Mouse (Mus musculus) forelimb bud, embryonic 11.5 days (tissue): ENCODE measurements around the gene Gfer.

Source experiments
- DNase-seq: peaks from one replicate; pipeline ENCODE4 v3.0.0-alpha.2; 2012; ENCODE audit warnings: low read depth, low spot score

The Gfer gene

DNA sequence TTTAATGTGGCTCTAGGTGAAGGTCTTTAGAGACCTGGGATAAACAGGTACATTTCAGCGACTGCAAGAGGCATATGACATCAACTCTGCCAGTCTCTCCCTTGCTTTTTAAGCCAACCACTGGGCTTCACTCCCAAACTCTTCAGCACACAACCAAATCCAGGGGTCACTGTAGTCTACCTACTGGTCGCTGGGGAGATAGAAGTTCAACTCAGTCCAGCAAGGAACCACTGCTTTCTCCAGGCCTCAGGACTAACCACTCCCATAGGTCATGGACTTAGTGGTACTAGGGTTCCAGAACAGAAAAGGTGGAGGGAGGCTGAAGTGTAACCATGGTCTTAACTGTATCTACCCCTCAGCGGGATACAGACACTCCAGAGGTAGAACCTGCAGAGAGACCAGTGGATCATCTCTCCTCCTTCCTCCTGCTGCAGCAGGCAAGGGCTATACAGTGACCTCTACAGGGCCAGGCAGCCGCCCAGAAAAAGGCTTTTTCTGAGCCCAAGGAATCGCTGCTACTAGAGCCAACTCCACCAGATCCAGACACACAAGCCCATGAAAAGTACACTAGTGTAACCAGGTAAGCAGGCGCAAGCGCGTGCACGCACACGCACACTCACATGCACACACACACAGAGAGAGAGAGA lies 47.1 kb downstream of the Gfer start:
- no peak for DNase-seq

DNA sequence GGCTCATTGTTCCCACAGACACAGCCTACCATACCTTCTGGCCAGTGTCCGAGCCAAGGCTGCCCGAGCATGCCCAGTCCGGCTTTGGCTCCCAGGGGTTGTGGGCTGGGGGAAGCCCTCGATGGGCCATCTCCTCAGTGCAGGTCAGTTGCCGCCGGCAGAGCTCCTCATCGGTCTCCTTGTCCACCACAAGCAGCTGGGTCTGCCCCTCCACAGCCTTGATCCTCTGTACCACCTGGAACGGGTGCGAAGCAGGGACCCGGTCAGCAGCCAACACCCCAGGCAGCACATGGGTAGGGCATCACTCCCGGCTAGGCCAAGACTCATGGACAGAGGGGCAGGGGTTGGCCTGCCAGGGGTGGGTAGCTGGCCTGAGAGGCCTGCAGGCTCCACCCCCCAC lies 48.5 kb downstream of the Gfer start:
- DNase-seq, result no peak

DNA sequence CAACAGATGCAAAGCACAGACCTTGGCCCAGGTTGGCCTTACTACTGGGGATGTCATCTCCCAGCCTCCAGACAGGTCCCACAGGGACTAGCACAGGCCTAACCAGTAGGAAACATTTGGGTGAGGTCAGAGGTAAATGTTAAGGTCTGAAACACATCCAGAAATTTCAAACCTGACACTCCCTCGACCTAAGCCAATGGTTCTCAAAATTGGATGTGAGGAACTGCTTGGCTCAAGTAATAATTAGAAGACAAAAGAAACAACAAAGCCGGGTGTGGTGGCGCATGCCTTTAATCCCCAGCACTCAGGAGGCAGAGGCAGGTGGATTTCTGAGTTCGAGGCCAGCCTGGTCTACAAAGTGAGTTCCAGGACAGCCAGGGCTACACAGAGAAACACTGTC lies 49.6 kb downstream of the Gfer start:
- no peak for DNase-seq

DNA sequence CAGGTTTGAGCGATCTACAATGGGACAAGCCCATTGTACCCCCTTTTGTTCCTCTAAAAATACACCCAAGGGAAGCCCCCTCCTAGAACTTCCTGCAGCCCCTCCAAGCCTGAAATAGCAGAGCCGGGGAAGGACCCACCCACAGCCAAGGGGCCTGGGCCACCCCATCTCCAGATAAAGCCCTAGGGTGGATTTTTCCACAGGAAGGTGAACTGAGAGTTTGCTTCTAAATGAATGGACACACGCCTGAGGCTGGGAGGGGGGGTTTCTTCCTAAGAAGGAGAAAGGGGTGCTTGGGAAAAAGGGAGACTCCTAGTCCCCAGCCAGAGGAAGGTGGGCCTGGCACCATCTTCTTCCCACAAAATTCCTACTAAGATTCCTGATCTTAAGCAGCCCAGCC lies 50.0 kb downstream of the Gfer start:
- no peak for DNase-seq

DNA sequence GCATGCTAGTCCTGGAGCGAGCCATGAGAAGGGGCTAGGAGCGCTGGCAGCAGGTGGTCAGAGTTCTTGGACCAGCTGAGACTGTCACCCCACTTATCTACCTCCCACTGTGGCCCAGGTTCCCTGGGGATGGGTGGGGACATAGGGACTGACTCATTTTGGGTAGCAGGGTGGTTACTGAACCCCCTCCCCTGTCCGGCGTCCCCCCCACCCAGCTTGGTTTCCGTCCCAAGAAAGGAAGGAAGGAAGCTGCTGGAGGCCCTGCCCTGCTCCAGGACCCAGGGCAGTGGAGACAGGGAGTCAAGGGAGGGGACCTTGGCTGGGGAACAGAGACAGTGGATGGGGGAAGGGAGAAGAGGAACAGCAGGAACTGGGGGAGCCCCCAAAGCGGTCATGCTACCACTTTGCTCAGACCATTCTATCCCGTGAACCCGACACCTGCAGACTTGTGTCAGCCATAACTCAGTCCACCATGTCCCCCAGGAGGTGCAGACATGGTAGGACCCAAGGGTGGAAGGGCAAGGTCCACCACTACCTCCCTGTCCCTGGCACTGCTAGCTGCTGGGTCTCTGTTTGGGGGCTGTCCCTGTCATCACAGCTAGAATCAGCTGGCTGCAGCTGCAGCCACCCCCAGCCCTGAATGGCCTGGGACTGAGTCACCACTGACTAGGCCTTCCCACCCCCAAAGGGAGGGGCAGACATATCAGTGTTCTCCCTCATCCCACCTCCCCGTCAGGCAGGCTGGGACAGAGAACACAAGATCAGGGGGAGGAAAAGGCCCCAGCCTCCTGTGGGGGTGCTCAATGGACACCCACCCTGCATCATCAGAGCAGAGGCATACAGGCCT lies 50.9 kb downstream of the Gfer start:
- DNase-seq, result no peak

DNA sequence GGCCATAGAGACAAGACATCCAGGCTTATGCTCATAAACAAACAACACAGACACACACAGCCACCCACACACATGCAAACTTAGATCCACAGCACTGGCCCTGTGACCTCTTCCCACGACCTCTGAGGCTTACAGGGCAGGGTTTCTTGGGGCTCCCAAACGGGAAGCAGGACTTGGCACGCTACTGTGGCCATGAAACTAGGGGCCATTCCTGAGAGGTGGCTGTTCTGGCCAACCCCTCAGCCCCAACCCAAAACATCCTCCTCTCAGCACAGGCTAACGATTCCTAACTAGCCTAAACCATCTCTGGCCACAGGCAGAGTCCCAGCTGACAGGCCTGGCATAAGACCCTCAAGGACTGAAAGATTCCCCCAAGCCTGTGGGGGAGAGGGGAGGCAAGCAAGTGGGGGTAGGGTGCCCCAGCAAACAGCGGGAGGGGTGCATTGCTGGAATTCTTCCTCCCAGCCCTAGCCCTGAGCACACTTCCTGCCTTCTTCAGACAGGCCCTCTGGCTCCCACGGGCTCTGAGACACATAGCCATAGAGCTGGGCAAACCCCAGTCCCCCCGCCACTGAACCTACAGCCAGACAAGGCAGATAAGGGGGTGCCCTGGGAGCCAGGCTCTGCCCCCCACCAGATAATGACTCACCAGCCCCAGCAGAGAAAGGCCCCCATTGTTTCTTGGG lies 51.8 kb downstream of the Gfer start:
- DNase-seq, result no peak
